Mouse (Mus musculus) midbrain, postnatal 0 days (tissue): ENCODE results near the gene Prr36. TPM values are rescaled to one million over a fixed set of nuclear protein-coding genes. Genes with fewer than 3 reads are reported as not detected.
A peak's percentile ranks its signal among the peaks of the same experiment; 100 is the strongest.

ENCODE experiments used
- ATAC-seq: fragments of 200-750 bp; cut with Nextera tagmentation; 2 replicates; pipeline ENCODE4 v1.8.0; 2017; ENCODE audit warnings: moderate number of reproducible peaks, mild to moderate bottlenecking, moderate TSS enrichment, moderate library complexity; ENCODE audit not compliant: low FRiP score
- DNase-seq: peaks from one replicate; pipeline ENCODE4 v3.0.0-alpha.2; 2015; ENCODE audit warnings: low spot score
- H3K27ac ChIP-seq: fragments of 300-500 bp; sonication (generic); 2 replicates; pipeline ENCODE4 v1.5.1; 2014; ENCODE audit warnings: low read depth, mild to moderate bottlenecking, low read length, mixed read lengths
- H3K27me3 ChIP-seq: fragments of 300-500 bp; sonication (generic); 2 replicates; pipeline ENCODE4 v1.6.1; 2014; ENCODE audit warnings: low read length, control low read depth, mixed read lengths; ENCODE audit not compliant: insufficient read depth
- H3K36me3 ChIP-seq: fragments of 300-500 bp; sonication (generic); 2 replicates; pipeline ENCODE4 v1.6.1; 2014; ENCODE audit warnings: low read length, control low read depth, mixed read lengths; ENCODE audit not compliant: insufficient read depth
- H3K4me1 ChIP-seq: fragments of 300-500 bp; sonication (generic); 2 replicates; pipeline ENCODE4 v1.6.1; 2014; ENCODE audit warnings: mild to moderate bottlenecking, control low read depth, antibody characterized with exemption, low read length, mixed read lengths; ENCODE audit not compliant: insufficient read depth
- H3K4me2 ChIP-seq: fragments of 300-500 bp; sonication (generic); 2 replicates; pipeline ENCODE4 v1.6.1; 2014; ENCODE audit warnings: low read depth, mild to moderate bottlenecking, low read length, mixed read lengths; ENCODE audit not compliant: poor library complexity, severe bottlenecking
- H3K4me3 ChIP-seq: fragments of 300-500 bp; sonication (generic); 2 replicates; pipeline ENCODE4 v1.5.1; 2014; ENCODE audit warnings: low read depth, mild to moderate bottlenecking, low read length, moderate library complexity
- H3K9ac ChIP-seq: fragments of 300-500 bp; sonication (generic); replicated peaks from 2 replicates; pipeline ENCODE4 v1.6.1; 2014; ENCODE audit warnings: mild to moderate bottlenecking, low read length, moderate library complexity, mixed read lengths; ENCODE audit not compliant: poor library complexity, severe bottlenecking
- H3K9me3 ChIP-seq: fragments of 300-500 bp; sonication (generic); 2 replicates; pipeline ENCODE4 v1.6.1; 2016; ENCODE audit warnings: low read length, control low read depth
- CTCF ChIP-seq: IDR thresholded peaks from 2 replicates; pipeline ENCODE4 v1.5.1; 2016; ENCODE audit warnings: antibody characterized with exemption, mild to moderate bottlenecking
- WGBS: fragments of 180-500 bp; shearing (Covaris S2); extraction: QIAGEN DNeasy Blood & Tissue Kit; methylation state at CpG from one replicate; pipeline ENCODE4 v1.1.7; 2014; 5-methylcytosine and 5-hydroxymethylcytosine counted together
- polyA plus RNA-seq: library from polyadenylated mRNA; unstranded; fragments of >200 nt; fragmentation: Nextera tagmentation; extraction: Ambion mirVana; gene quantifications from 2 replicates; pipeline ENCODE4 v1.2.1, GENCODE M21; 2015
- total RNA-seq: library from RNA; depleted of rRNA; stranded (reverse); fragments of >200 nt; gene quantifications from 2 replicates; pipeline ENCODE4 v1.2.3, GENCODE M21; 2014

The Prr36 gene
- total and polyA plus RNA-seq, 2 experiments from 2014 or later = 17.9 to 33.1 TPM

GRCm38 (mm10) chr8:4212809-4213209 is 4.5 kb downstream of the Prr36 start:
- Histone ChIP-seq H3K36me3 (peaks cover 7% of the 10 kb centered on the region), H3K27me3 (no peaks in the 10 kb centered on the region), H3K27ac (peak overlapping the region; percentile 63), H3K4me1 (peaks cover 16% of the 10 kb centered on the region; the same call in 1 of the 2 replicates), H3K4me3 (peak overlapping the region; percentile 47), H3K4me2 (peak overlapping the region; percentile 97), H3K9me3 (no peaks in the 10 kb centered on the region), H3K9ac (peak overlapping the region; percentile 64)
- 3% methylated on average over 25 of the region's 25 CpGs for WGBS
- TF ChIP-seq CTCF = no peak
- ATAC-seq (no peak), DNase-seq (no peak)

- Histone ChIP-seq H3K27me3 (no peaks in the 10 kb centered on the region), H3K9ac (no peak overlapping the region), H3K4me1 (peaks cover 16% of the 10 kb centered on the region; the same call in 1 of the 2 replicates), H3K27ac (no peak overlapping the region), H3K9me3 (no peaks in the 10 kb centered on the region), H3K4me3 (no peak overlapping the region), H3K36me3 (peaks cover 15% of the 10 kb centered on the region), H3K4me2 (no peak overlapping the region)
- peak; percentile 53 for TF ChIP-seq CTCF
- 67% methylated on average over 6 of the region's 6 CpGs for WGBS
- no peak for DNase-seq
- no peak for ATAC-seq
Measured at GRCm38 (mm10) chr8:4211097-4211496, 6.2 kb downstream of the Prr36 start.

GRCm38 (mm10) chr8:4207016-4207350 is 10.3 kb downstream of the Prr36 start:
- H3K9me3 ChIP-seq = no peaks in the 10 kb centered on the region
- no peaks in the 10 kb centered on the region for H3K27me3 ChIP-seq
- H3K27ac ChIP-seq = no peak overlapping the region
- no peak overlapping the region for H3K4me2 ChIP-seq
- no peak overlapping the region for H3K4me3 ChIP-seq
- no peak for TF ChIP-seq CTCF
- H3K4me1 ChIP-seq = no peaks in the 10 kb centered on the region
- ATAC-seq = no peak
- H3K9ac ChIP-seq = no peak overlapping the region
- 57% methylated on average over 2 of the region's 2 CpGs for WGBS
- DNase-seq = no peak
- peaks cover 52% of the 10 kb centered on the region for H3K36me3 ChIP-seq

- H3K27me3 ChIP-seq = no peaks in the 10 kb centered on the region
- H3K36me3 ChIP-seq = peaks cover 55% of the 10 kb centered on the region
- no peaks in the 10 kb centered on the region for H3K4me1 ChIP-seq
- no peak overlapping the region for H3K27ac ChIP-seq
- H3K4me3 ChIP-seq = no peak overlapping the region
- H3K4me2 ChIP-seq = no peak overlapping the region
- no peaks in the 10 kb centered on the region for H3K9me3 ChIP-seq
- no peak for TF ChIP-seq CTCF
- WGBS = 22% methylated on average over 44 of the region's 44 CpGs
- peak; percentile 4; the same call in 1 of the 2 replicates for ATAC-seq
- no peak for DNase-seq
- 0 out of 2 replicates have a peak overlapping the region, but pooled peaks have one; percentile 0 for H3K9ac ChIP-seq
Measured at GRCm38 (mm10) chr8:4206182-4207015, 10.9 kb downstream of the Prr36 start.

- Histone ChIP-seq H3K4me3 (no peak overlapping the region), H3K27ac (no peak overlapping the region), H3K36me3 (peaks cover 63% of the 10 kb centered on the region), H3K4me1 (no peaks in the 10 kb centered on the region), H3K9me3 (no peaks in the 10 kb centered on the region), H3K9ac (0 out of 2 replicates have a peak overlapping the region, but pooled peaks have one; percentile 0), H3K27me3 (no peaks in the 10 kb centered on the region), H3K4me2 (no peak overlapping the region)
- no peak for DNase-seq
- 29% methylated on average over 38 of the region's 38 CpGs for WGBS
- TF ChIP-seq CTCF = peak; percentile 29; the same call in 1 of the 2 replicates
- no peak for ATAC-seq
Measured at GRCm38 (mm10) chr8:4205246-4206123, 11.8 kb downstream of the Prr36 start.

- H3K27me3 ChIP-seq = no peaks in the 10 kb centered on the region
- no peaks in the 10 kb centered on the region for H3K4me1 ChIP-seq
- ATAC-seq (no peak), DNase-seq (no peak)
- no peak overlapping the region for H3K9ac ChIP-seq
- TF ChIP-seq CTCF = no peak
- WGBS = 67% methylated on average over 2 of the region's 2 CpGs
- H3K4me3 ChIP-seq = no peak overlapping the region
- no peak overlapping the region for H3K27ac ChIP-seq
- H3K9me3 ChIP-seq = no peaks in the 10 kb centered on the region
- H3K4me2 ChIP-seq = no peak overlapping the region
- peaks cover 66% of the 10 kb centered on the region for H3K36me3 ChIP-seq
Measured at GRCm38 (mm10) chr8:4201321-4201720, 15.9 kb downstream of the Prr36 start.
